Mouse (Mus musculus) MEL (cell line): ENCODE measurements around the gene Nexmif.

Experiments
- CTCF ChIP-seq, 3 experiments: IDR thresholded peaks in 2 of 3; conservative IDR thresholded peaks in 1 of 3; 2 replicates each; pipeline ENCODE4 v1.5.1; 2011 to 2012; ENCODE audit warnings: low read length in 3 of 3, low read depth in 2 of 3, mild to moderate bottlenecking in 2 of 3, improper control_type of control experiment in 1 of 3, inconsistent platforms in 1 of 3, mixed read lengths in 1 of 3, moderate library complexity in 1 of 3; ENCODE audit not compliant: control insufficient read depth in 1 of 3, insufficient read depth in 1 of 3, poor library complexity in 1 of 3, severe bottlenecking in 1 of 3
- EP300 ChIP-seq, 2 experiments: IDR thresholded peaks; 2 replicates each; pipeline ENCODE4 v1.6.1; 2011; ENCODE audit warnings: improper control_type of control experiment in 2 of 2, low read length in 2 of 2, low read depth in 1 of 2, mild to moderate bottlenecking in 1 of 2
- GATA1 ChIP-seq: IDR thresholded peaks from 2 replicates; pipeline ENCODE4 v1.6.1; 2011; ENCODE audit warnings: low read depth, low read length, improper control_type of control experiment
- MAFK ChIP-seq: IDR thresholded peaks from 2 replicates; pipeline ENCODE4 v1.6.1; 2011; ENCODE audit warnings: low read depth, mild to moderate bottlenecking, low read length, improper control_type of control experiment, borderline replicate concordance
- MAX ChIP-seq: IDR thresholded peaks from 2 replicates; pipeline ENCODE4 v1.6.1; 2011; ENCODE audit warnings: low read length, improper control_type of control experiment
- MXI1 ChIP-seq: IDR thresholded peaks from 2 replicates; pipeline ENCODE4 v1.6.1; 2011; ENCODE audit warnings: mild to moderate bottlenecking, low read depth, low read length, improper control_type of control experiment
- MYC ChIP-seq: IDR thresholded peaks from 2 replicates; pipeline ENCODE4 v1.6.1; 2011; ENCODE audit warnings: low read depth, mild to moderate bottlenecking, low read length, improper control_type of control experiment, moderate library complexity
- POLR2A ChIP-seq, 2 experiments: IDR thresholded peaks; 2 replicates each; pipeline ENCODE4 v1.6.1; 2011 to 2012; ENCODE audit warnings: low read length in 2 of 2, mild to moderate bottlenecking in 2 of 2, control low read depth in 1 of 2, improper control_type of control experiment in 1 of 2, low read depth in 1 of 2, moderate library complexity in 1 of 2; ENCODE audit not compliant: control insufficient read depth in 1 of 2, insufficient read depth in 1 of 2, poor library complexity in 1 of 2
- POLR2AphosphoS5 ChIP-seq: IDR thresholded peaks from 2 replicates; pipeline ENCODE4 v1.6.1; 2012; ENCODE audit warnings: low read depth, borderline replicate concordance, mild to moderate bottlenecking, inconsistent platforms, low read length, moderate library complexity, mixed read lengths
- RAD21 ChIP-seq: IDR thresholded peaks from 2 replicates; pipeline ENCODE4 v1.6.1; 2011; ENCODE audit warnings: mild to moderate bottlenecking, low read depth, low read length, improper control_type of control experiment
- SMC3 ChIP-seq: IDR thresholded peaks from 2 replicates; pipeline ENCODE4 v1.6.1; 2011; ENCODE audit warnings: low read depth, low read length, improper control_type of control experiment
- TCF12 ChIP-seq: IDR thresholded peaks from 2 replicates; pipeline ENCODE4 v1.6.1; 2014; ENCODE audit warnings: low read depth, mild to moderate bottlenecking, inconsistent platforms, low read length, improper control_type of control experiment, moderate library complexity
- ZKSCAN1 ChIP-seq: IDR thresholded peaks from 2 replicates; pipeline ENCODE4 v1.6.1; 2012; ENCODE audit warnings: low read depth, mild to moderate bottlenecking, inconsistent platforms, low read length, improper control_type of control experiment, moderate library complexity
- ZNF384 ChIP-seq: IDR thresholded peaks from 2 replicates; pipeline ENCODE4 v1.6.1; 2012; ENCODE audit warnings: low read depth, mild to moderate bottlenecking, inconsistent platforms, low read length, improper control_type of control experiment

- TF ChIP-seq TCF12, result no peak
- TF ChIP-seq POLR2AphosphoS5, result no peak
- TF ChIP-seq MAFK, result no peak
- TF ChIP-seq CTCF (IDR thresholded peaks at IDR 0.05 in 2 of 3, conservative IDR thresholded peaks at IDR 0.05 in 1 of 3; ENCODE audit: control insufficient read depth in 1 of 3, insufficient read depth in 1 of 3, low read depth in 2 of 3, low read length in 3 of 3, poor library complexity in 1 of 3, severe bottlenecking in 1 of 3), result no peak
- no peak for TF ChIP-seq ZNF384
- no peak for TF ChIP-seq MYC
- TF ChIP-seq MXI1, result no peak
- TF ChIP-seq GATA1, result no peak
- TF ChIP-seq ZKSCAN1, result no peak
- TF ChIP-seq POLR2A (IDR thresholded peaks at IDR 0.05; ENCODE audit: control insufficient read depth in 1 of 2, insufficient read depth in 1 of 2, low read depth in 1 of 2, low read length in 2 of 2, poor library complexity in 1 of 2), result no peak
- TF ChIP-seq RAD21, result no peak
- TF ChIP-seq EP300 (IDR thresholded peaks at IDR 0.05; ENCODE audit: low read depth in 1 of 2, low read length in 2 of 2), result no peak
- no peak for TF ChIP-seq MAX
- no peak for TF ChIP-seq SMC3
These were observed 167.1 kb downstream of the Nexmif start for GRCm38 (mm10) chrX:104033843-104034242.
